Mouse (Mus musculus): Measurements from ENCODE around the gene Pou3f1. TPM values are rescaled to one million over a fixed set of nuclear protein-coding genes. Genes with fewer than 3 reads are reported as not detected.

Pou3f1 gene
- total RNA-seq (2021) = under 1 TPM; 0.38 to 0.43 TPM
- long read RNA-seq, experiment 1, transcript Pou3f1-201 (1 exons, 3,849 nt) = major isoform, 5 of 5 reads
- long read RNA-seq, experiment 1, partial matches to known transcripts = 0 of 5 reads
- long read RNA-seq, experiment 1, other reads (novel, unspliced or antisense) = 0 of 5 reads
- long read RNA-seq, experiment 2 = 0 reads

DNA sequence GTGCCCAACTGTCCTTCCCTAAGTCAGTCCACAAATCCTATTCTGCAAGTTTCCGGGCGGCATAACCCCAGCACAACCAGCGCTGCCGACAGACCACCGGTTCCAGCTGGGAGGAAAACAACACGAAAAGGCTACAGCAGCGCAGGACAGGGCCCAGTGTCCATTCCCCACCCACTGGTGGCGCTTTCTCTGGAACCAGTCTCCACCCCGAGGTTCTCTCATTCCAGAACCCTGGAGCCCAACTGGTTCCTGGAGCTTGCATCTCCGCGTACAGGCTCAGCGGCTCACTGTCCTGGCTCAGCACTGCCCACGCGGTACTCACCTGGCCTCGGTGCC lies at the start of gene Pou3f1:
TSS of gene Pou3f1 (plus strand) at position 290 of the 336 bp plus-strand sequence.
- no peak for DNase-seq

DNA sequence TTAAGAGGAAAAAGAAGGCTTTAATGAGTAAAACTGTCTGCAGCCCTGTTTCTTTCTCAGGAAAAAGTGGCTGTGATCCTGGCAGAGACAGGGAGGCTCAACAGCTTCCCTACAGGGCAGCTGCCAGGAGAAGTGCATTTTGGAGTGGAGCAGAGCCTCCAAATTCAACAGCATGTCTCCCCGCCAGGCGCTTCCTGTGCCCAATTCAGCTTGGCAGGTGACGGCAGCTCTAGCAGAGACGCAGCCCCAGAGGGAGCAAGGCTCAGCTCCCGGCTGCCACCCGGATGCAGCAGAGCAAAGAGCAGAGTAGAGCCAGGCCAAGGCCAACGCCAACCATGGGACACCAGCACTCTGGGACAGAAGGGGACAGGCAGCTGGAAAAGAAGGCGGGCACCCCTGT lies 49.4 kb upstream of the Pou3f1 start:
- DNase-seq = peak; percentile 52

DNA sequence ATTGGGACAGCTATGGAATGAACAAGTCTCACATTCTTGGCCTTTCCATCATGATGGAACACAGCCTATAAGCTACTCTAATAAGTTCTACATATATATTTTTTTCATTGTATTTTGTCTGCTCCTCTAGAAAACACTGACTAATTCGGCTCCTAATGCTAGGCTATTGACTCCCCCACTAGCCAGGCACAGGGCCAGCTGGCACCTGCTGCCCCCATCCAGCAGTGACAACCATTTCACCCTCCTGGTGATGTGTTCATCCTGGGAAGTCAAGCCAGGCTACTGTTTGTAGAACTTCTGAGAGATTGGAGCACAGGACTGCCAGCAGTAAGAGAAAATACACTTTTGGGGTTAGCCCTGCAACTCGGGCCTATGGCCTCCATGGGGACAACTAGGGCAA lies 46.5 kb upstream of the Pou3f1 start:
- no peak for DNase-seq

DNA sequence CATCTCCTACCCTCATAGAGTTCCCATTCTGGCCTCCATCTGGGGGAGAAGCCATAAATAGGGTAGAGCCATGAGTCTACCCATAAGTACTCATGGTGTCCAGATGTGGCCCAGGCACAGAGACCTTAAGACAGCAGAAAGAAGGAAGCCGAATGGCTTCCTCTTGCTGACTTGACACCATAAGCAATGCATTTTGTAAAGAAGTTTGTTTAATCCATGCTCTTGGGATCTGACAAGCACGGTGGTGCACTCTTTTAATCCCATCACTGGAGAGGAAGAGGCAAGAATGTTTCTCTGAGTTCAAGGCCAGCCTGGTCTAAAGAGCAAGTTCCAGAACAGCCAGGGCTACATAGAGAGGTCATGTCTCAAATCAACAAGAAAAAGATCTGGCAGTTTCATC lies 45.9 kb upstream of the Pou3f1 start, which contains the start of gene 3100002H09Rik:
TSS of gene 3100002H09Rik (minus strand) at position 101 of the 400 bp plus-strand sequence.
- DNase-seq = no peak

DNA sequence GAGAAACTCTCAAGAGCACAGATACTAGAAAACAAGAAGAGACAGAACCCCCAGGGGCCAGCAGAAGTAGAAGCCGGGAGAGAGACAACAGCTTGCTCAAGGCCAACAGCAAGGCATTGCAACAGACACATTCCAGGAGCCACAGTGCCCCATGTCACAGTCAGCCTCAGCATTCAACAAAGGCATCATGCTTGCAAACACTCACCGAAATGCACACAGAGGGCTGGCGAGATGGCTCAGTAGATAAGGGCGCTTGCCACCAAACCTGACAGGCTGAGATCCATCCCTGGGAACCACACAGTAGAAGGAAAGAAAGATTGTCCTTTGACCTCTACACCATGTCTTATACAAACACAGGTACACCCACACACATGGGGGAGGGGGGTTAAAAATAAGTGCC lies 44.8 kb upstream of the Pou3f1 start:
- no peak for DNase-seq

DNA sequence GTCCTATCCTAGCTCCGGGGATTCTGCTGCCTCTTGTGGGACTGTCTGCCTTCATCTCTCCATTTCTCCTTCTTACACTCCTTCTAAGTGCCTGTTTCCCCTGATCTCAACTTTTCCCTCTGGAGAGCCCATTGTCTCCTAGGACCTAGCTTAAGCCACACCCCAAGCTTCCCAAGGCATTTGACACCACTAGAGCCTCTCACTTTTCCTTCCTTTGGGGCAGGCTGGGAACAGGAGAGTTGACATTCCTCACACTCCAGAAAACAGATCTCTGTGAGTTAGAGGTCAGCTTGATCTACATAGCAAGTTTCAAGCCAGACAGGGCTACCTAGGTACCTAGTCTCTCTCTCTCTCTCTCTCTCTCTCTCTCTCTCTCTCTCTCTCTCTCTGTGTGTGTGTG lies 42.4 kb upstream of the Pou3f1 start:
- DNase-seq = no peak

DNA sequence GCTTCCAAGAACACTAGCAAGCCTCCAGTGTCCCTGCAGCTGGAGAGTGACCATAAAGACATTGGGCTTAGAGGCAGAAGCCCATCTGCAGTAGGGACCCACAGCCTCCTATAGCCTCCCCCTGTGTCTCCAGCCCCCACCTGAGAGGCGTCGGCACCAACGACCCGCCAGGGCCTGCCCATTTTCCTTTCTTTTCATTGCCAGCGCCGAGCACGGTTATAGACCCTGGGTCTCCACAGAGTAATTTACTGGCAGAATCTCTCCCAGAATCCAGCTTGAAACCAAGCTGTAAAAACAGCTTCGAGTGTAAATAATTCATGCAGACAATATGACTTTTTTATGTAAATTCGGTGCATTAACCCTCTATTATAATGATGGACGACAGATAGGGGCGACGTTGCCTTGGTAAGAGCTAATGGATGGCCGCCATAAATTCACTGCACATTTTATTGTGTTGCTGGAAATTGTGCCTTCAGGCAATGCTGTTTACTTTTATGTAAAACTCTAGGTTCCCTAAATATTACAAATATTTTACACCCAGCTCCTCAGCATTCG lies 41.1 kb upstream of the Pou3f1 start:
- no peak for DNase-seq

DNA sequence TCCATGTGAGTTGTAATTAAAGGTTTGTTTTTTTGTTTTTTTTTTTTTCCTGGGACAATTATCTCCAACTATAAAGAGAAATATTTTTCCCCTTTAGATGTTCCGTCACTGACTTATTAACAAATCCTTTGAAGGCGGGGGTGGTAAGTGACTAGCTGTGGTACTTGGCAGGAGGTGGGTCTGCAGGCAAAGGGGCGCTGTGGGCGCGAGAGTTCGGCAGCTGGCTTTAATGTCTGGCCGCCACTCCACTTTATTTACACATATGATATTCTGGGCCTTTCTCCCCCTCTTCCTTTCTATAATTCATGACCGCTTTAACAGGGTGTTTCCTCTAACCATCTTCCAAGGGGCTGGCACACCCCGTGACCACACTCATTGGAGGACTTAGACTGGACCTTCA lies 40.6 kb upstream of the Pou3f1 start:
- no peak for DNase-seq

DNA sequence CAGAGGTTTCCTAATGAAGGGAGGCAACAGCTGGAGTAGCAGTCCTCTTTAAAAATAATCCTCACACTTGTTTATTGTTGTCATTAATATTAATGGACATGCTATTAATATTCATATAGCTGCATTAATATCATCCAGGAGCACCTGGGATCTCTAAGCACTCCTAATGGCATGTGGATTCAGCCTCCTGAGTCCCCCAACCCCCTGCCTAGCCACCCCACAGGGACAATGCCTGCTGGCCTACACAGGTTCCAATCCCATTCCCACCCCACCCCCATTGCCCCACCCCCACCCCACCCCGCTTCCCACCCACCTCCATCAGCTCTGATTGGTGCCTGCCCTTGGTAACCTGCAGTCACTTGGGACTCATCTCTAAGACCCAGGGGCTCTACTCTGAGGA lies 40.0 kb upstream of the Pou3f1 start:
- no peak for DNase-seq

DNA sequence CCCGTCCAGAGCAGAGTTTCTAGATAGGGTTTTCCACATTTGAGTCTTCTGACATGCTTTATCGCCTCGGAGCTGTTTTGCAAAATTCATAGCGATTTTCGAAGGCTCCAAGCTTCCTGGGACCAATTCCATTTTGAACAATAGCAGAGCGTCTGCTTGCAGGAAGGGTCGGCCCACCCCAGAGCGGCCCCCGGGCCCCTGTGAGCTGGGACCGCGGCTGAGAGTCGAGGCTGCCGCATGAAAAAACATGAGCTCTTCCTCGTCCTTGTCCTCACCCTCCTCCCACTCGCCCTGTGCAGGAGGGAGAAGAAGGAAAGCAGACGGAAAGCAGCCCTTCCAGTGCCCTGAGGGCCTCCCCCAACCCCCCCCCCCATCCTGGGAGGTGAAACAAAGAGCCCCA lies 38.0 kb upstream of the Pou3f1 start:
- DNase-seq = no peak

DNA sequence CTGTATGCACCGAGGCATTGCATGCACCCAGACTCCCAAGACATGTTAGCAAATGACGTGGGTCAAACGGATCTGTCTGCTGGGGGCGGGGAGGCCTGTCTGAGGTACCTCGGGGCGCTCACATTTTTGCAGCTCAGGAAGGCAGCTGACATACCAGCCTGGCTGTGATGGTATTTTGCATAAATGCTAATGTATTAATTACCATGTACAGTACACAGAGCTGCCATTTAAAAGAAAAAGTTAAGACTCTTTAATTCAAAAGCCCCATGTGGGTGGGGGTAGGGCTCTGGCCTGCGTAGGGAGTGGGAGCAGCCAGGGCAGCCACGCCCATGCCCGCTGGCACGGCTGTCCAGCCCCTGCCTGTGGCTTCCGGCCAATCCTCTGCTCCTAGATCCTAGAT lies 35.2 kb upstream of the Pou3f1 start:
- DNase-seq = no peak

DNA sequence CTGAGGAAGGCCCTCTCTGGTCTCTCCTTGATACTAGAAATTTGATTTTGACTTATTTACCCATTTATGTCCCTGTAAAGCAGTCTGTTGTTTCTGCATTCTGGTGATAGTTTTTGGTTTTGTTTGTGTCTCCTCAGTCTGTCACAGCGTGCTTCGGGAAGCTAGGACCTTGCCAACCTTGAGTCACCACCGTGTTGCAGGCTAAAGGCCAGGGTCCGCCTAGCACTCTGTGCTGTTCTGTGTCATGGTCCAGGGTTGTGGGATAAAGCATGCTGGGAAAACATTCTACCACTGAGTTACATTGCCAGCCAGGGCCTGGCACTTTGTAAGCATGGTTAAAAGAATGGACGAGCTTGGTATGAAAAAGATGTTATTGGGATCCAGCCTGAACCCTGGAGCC lies 34.0 kb upstream of the Pou3f1 start:
- no peak for DNase-seq

DNA sequence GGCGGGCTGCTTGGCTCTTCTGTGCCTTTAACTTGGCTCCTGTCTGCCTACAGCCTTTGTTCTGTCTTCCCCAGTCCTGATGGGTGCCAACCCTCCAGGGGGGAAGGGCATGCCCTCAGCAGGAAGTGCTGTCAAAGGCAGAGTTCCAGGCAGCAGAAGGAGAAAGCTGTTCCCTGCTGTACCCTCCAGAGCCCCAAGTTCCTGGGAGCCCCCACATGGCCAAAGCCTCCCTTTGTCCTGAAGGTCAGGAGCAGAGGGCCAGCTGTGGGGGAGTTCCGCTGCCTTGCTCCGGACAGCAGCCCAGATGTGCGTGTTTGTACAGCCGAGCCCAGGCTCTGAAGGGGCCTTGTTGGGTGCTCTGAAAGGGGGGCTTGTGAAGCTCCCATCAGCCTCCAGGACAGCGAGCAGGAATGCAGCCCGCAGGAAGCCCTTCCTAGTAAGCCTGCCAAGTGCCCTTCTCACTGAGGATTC lies 32.5 kb upstream of the Pou3f1 start:
- no peak for DNase-seq

DNA sequence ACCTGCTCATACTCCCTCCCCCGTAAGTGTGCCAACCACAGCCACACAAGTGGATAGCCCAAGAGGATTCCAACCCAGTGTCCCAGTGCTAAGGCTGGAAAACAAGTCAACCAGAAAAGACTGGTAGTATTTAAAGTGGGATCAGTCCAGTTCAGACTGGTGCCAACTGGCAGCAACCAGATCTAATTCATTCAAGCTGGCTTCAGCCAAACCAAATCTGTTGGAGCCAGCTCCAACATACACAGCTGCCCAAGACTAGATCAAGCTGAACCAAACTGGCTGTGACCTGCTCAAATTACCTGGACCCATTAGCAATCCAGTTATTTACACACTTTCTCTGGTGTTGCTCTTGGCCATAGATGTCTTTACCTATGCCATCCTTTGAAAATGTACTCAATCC lies 29.8 kb upstream of the Pou3f1 start:
- DNase-seq = no peak

DNA sequence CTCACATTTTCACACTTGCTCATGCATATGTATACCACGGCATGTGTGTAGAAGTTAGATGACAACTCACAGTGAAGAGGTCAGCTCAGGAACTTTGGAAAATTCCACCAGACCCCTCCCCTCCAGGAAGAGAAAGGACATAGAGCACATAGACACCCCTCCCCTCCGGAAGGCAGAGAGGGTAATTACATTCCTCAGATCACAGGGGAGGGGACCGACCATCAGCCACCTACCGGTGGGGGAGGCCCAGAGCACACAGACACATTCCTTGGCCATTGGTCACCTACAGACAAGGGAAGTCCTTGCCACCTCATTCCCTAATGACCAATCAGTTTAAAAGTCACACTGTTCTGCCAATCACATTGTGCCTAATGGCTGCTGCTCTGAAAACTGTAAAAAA lies 25.2 kb upstream of the Pou3f1 start:
- DNase-seq = no peak

DNA sequence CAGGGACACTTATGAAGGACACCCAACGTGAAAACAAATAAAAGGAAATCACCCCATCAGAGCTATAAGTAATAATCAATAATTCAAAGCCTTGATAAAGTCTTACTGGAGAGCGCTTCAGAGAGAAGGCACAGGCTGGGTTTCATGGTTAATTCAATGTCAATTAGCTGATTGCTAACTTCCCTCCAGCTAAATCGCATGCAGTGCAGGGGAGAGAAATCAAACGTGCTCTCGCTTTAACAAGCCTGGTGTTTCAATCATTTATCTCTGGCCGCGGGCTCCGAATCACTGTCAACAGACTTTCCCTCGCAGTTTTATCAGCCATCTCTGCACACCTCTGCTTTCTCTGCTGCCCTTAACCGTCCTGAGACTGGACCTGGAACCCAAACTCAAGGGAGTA lies 23.8 kb upstream of the Pou3f1 start:
- DNase-seq = no peak

DNA sequence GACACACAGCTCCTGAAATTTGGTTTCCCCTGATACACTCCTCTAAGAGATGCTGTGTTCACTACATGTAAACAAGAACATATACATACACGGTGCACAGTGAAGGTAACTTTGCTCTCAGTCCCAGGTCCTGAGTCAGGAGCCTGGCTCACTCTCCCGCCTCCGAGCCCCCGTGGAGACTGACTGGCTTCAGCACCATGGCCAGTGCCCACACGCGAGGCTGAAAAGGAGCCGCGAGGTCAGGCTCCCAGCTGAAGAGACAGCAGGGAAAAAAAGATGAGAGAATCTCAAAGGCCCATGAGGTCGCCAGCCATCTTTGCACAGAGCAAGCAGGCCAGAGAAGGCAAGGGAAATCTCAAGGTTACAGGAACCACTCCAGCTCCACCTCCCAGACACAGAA lies 23.3 kb upstream of the Pou3f1 start:
- no peak for DNase-seq

DNA sequence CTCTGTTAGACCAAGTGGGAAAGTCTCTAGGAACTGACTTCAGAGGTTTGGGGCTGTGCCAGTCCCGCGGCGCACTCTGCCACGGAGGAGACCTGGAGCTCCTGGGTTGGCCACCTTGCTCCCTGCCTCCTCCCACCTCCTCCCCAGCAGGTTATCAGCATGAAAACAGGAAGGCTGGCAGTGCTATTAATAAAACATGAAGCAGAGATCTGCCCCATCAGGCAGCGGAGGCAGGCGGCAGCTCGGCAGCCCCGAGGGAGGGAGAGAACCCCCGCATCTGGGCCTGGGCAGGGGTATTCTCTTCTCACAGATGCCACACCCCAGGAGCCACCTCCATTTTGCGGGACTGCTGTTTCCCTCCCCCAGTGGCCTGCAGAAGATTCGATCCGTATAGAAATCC lies 16.9 kb upstream of the Pou3f1 start:
- no peak for DNase-seq

DNA sequence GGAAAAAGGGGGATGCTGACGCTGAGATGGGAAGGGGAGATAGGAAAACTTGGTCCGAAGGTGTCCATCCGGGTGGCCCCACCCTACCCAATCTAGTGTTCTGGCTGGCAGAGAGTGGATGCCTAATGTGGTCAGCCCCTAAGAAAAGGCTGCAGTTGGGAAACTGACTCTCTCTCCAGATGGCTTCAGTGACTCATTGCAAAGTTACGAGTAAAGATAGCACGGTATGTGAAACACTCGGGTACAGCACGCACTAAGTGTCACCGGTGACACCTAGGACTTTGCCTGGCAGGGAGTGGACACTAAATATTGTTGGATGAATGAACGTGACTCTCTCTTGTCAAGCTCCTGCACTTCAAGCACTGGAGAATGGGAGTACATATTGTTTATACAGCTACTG lies 12.7 kb upstream of the Pou3f1 start:
- no peak for DNase-seq

DNA sequence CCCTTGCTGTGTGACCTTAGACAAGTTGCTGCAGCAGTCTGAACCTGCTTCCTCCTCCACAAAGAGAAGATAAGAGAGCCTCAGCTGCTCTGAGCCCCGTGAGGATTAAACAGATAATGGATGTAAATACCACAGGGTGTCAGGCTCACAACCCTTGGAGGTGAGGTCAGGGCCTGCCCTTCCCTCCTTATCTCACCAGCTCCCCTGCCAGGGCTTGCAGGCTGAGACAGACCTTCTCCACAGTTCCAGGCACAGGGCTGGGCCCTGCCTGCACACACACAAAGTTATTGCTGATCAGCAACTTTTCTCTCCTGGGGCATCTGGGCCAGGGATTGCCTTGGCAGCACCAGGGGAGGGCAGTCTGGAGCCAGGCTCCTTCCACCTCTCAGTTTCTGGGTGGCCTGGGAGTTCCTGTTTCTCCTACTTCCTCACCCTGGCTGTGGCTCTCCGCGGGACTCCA lies 11.6 kb upstream of the Pou3f1 start:
- DNase-seq = no peak

DNA sequence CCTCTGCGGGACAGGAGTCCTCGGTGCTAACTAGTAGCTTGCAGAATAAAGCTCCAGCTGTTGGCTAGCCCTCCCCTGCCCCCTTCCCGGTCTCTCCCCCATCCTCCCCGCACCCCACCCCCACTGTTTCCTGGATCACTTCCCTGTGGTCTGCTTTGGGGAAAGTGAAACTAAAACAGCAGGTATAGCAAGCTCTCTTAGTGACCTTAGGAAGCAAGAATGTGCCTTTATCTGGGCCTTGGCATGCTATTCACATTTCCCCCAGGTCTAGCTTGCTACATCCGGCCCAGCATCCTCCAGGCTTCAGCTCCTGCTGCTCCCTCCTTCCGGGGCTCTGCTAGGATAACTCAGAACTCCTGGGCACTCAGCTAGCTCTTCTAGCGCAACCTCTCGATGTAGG lies 10.0 kb upstream of the Pou3f1 start:
- no peak for DNase-seq

DNA sequence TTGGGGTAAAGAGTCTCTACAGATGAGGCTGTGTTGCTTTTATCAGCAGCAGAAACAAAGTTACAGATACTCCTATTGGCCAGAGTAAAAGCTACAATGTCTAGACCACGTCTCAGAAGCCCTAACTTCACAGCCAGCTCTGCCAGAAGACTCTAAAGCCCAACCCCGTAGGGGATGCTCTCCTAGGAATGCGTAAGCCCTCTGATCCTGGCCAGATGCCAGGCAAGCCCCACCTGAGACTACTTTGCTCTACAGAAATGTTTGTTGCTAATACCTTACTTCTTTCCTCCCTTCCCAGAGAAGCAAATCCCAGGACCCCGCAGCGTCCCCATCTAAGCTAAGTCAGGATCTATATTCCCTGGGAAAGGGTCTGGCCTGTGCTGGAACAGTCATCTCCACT lies 8.7 kb upstream of the Pou3f1 start:
- no peak for DNase-seq

DNA sequence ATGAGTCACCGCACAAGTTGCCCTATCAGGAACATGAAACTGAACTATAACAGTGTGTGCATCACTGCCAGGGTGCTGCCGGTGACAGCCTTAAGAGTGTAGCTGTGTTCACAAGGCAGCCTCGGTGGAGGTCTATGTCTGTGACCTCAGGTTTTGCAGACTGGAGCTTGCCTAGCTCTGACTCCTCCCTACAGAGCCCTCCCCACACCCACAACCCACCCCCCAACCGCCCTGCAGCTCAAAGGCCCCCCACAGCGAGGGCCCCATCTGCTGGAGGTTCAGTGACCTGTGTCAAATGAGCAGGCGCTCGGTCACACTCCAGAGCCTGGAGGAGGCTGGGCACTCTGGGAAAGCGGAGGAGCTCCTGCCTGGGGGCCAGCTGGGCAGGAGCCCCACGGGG lies 3.7 kb upstream of the Pou3f1 start:
- no peak for DNase-seq

DNA sequence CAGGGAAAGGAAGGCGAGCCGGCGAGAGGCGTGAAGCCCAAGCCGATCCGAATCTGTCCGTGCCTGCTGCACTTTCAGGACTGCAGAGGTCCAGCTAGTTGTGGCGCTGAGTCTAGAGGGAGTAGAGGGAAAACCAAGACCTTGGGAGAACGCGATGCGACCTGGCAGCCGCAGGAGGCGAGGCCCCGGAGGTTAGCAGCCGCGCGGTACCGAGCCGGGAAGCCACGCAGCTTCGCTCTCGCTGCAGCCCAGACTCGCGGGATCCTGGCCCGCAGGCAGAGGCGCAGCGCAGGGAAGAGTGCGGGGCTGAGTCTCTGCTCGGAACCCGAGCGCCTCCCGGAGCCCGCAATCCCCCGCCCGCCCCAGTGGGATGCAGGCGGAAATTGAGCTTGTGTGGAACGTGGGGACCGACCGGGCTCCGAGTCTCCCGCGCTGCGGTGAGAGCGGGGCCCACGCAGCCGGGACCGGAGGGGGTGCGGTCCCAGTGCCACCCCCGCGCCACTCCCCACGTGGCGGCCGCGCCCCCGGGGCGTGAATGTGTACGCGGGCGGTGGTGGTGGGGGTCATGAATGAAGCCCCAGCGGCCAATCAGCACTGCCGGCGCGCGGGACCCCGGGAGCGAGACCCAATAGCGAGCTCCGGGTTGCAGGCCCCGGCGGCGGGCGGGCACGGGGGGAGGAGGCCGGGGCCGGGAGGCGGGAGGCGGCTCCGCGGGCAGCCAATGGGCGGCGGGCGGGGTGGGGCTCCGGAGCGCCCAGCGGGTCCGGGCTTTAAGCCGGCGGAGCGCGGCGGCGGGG lies 445 bp downstream of the Pou3f1 start:
- DNase-seq = peak; percentile 89
